Mouse (Mus musculus) large intestine, adult 2 months (tissue): ENCODE data around the gene Slc45a3. TPM values are rescaled to one million over a fixed set of nuclear protein-coding genes. Genes with fewer than 3 reads are reported as not detected.

Source experiments
- DNase-seq: peaks from one replicate; pipeline ENCODE4 v3.0.0-alpha.2; 2012; ENCODE audit warnings: low read depth, low spot score
- WGBS: fragments of 180-500 bp; shearing (Covaris S2); methylation state at CpG from one replicate; pipeline ENCODE4 v1.1.7; 2018; 5-methylcytosine and 5-hydroxymethylcytosine counted together
- polyA plus RNA-seq: library from polyadenylated mRNA; depleted of rRNA; stranded (reverse); fragments of >200 nt; gene quantifications from 2 replicates; pipeline ENCODE4 v1.2.3, GENCODE M21; 2012; rRNA removed

Slc45a3 gene
- polyA plus RNA-seq, 1 experiment, result 2.5 TPM

DNA sequence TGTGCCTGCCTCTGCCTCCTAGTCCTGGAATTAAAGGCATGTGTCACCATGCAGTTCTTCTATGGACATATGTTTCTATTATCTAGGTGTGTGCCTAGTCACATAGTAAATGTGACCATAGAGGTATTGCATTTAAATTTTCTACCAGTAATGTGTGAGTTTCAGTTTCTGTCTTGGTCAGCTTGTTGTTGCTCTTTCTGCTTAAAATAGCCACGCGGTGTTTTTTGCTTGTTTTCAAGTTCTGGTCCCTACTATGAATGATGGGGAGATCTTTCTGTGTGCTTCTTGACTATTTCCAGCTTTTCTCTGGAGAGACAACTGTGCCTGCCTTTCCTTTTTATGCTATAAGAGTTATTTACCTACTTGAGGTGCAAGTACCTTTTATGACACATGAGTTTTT lies 49.0 kb downstream of the Slc45a3 start:
- DNase-seq, result no peak
- WGBS, result 54% methylated on average over 2 of the region's 2 CpGs

GRCm38 (mm10) chr1:132012861-132013260 lies 50.1 kb downstream of the Slc45a3 start:
- no peak for DNase-seq
- 80% methylated on average over 8 of the region's 8 CpGs for WGBS

DNA sequence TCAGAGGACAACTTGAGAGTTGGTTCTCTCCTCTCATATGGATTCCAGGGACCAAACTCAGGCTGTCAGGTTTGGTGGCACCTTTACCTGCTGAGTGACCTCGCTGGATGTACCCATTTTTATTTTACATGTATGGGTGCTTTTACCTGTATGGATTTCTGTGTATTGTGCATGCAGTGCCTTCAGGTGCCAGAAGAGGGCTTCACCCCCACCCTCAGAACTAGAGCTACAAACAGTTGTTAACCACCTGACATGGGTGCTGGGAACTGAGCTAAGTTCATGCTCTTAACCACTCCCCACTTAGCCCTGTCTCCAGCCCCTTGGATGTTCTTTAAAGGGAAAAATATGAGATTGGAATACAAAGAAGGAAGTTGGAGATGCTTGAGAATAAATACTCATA lies 52.0 kb downstream of the Slc45a3 start:
- no peak for DNase-seq
- WGBS, result 95% methylated on average over 1 of the region's 1 CpGs

DNA sequence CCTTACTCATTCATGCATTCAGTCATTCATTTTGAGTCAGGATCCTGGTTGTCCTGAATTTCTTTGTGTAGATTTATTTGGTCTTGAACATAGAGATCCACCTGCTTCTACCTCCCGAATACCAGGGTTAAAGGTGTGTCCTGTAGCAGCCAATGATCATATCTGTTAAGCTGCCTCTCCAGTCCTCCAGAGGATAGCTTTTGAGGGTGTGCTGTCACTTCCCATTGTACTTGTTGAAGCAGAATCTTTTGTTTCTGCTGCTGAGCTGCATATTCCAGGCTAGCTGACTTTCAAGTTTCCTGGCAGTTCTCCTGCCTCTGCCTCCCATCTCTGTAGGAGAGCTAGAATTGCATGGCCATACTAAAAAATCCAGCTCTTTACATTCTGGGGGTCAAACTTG lies 53.9 kb downstream of the Slc45a3 start:
- WGBS, result 78% methylated on average over 1 of the region's 1 CpGs

GRCm38 (mm10) chr1:132019876-132020275 lies 57.1 kb downstream of the Slc45a3 start:
- DNase-seq, result no peak
- 91% methylated on average over 7 of the region's 7 CpGs for WGBS

More for the DNA sequence above, 53.9 kb downstream of the Slc45a3 start:
- DNase-seq, result no peak

DNA sequence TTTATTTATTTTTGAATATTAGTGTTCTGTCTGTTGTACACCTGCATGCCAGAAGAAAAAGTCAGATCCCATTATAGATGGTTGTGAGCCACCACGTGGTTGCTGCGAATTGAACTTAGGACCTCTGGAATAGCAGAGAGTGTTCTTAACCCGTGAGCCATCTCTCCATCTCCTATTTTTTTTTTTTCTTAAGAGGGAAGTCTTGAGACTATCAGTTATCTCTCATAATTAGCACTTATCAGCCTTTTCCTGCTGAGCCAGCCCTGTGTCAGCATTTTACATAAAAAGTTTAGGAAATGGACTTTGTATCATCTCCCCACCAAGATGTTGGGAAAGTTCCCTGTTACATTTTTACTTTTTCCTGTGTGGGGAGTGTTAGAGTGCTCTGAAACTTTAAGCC lies 59.3 kb downstream of the Slc45a3 start:
- WGBS, result 71% methylated on average over 3 of the region's 3 CpGs
- no peak for DNase-seq

DNA sequence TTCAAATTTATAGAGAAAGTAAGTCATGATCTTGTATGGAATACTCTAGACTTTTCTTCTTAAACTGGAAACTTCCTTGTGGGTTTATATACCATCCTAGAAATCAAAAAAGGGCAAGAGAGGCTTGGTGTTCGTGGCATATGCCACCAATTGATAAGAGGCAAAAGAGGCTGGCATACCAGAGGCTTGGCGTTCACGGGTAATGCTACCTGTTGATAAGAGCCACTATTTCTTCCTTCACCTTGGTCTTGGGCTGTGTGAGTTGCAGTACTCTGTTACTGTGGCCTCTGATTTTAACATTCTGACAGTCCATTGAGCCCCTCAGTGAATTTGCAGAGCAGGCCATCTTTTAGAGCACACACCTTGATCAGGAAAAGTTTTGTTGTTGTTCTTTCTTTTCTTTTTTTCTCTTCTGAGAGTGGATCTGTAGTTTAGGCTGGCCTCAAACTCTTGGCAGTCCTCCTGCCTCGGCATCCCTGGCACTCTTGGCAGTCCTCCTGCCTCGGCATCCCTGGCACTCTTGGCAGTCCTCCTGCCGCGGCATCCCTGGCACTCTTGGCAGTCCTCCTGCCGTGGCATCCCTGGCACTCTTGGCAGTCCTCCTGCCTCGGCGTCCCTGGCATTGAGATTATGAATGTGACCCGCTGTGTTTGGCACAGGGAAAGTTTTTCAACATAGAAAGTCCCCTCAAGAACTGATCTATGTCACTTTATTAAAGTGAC lies 64.3 kb downstream of the Slc45a3 start:
- 81% methylated on average over 11 of the region's 11 CpGs for WGBS
- DNase-seq, result no peak

DNA sequence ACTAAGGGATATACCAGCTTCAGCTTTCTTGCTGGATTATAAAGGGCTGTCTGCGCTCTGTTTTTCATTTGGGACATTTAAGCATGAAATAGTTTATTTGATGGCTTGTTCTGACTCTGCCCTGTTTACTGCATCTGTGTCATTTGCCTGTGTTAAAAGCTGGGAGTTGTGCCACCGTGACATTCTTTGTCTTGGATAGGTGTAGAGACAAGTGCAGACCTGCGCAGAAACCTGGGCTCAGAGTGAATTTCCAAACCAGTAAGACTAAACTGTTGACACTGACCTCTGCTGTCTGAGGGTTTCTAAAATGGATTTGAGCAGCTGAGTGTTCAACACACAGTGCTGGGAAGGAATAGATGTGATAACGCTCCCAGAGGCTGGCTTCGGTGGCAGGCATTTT lies 65.2 kb downstream of the Slc45a3 start:
- no peak for DNase-seq
- WGBS, result 82% methylated on average over 5 of the region's 5 CpGs

GRCm38 (mm10) chr1:132028413-132028812 lies 65.6 kb downstream of the Slc45a3 start:
- 91% methylated on average over 9 of the region's 9 CpGs for WGBS
- DNase-seq, result no peak

GRCm38 (mm10) chr1:132030574-132030973 lies 67.8 kb downstream of the Slc45a3 start:
- no peak for DNase-seq
- 67% methylated on average over 2 of the region's 2 CpGs for WGBS

DNA sequence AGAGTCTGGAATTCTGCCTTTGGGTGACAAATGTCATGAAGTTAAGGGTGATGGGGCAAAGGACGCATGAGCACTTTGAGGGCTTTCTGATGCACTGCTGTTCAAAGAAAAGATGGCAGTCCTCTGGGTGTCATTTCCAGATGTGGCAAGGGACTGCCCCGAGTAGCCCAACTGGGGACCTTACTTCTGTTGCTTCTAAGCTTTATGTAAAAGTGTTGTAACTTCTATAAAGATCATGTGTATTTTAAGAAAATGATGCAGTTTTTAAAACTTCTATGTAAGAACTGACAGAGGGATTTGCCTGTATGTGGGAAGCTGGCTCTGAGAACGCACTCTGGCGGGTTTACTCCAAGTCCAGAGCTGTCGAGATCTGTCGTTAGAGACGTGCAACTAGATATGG lies 69.4 kb downstream of the Slc45a3 start:
- DNase-seq, result no peak

More for the DNA sequence above, 69.4 kb downstream of the Slc45a3 start:
- WGBS, result 88% methylated on average over 7 of the region's 7 CpGs

Other genes starting within 250 kb of the Slc45a3 start
- gene Slc26a9, start 218.9 kb upstream of the Slc45a3 start, polyA plus RNA-seq, result 0.04 TPM in 1 of 2 replicates, not detected in the other
- 25.8 and 41.6 TPM in 2 replicates for gene Pm20d1, start 165.6 kb upstream of the Slc45a3 start, polyA plus RNA-seq
- gene Slc41a1, start 135.5 kb upstream of the Slc45a3 start, polyA plus RNA-seq, result 13.9 and 15.3 TPM in 2 replicates
- gene Rab29, start 95.7 kb upstream of the Slc45a3 start, polyA plus RNA-seq, result 19.4 and 21.0 TPM in 2 replicates
- 8.4 and 9.3 TPM in 2 replicates for gene Nucks1, start 52.4 kb upstream of the Slc45a3 start, polyA plus RNA-seq
- 14.3 and 17.9 TPM in 2 replicates for gene Elk4, start 44.6 kb downstream of the Slc45a3 start, polyA plus RNA-seq
- 26.1 and 31.4 TPM in 2 replicates for gene Mfsd4a, start 105.1 kb downstream of the Slc45a3 start, polyA plus RNA-seq
- 63.6 and 113 TPM in 2 replicates for gene Cdk18, start 176.7 kb downstream of the Slc45a3 start, polyA plus RNA-seq
- gene Lemd1, start 228.5 kb downstream of the Slc45a3 start, polyA plus RNA-seq, result 0.17 TPM in 1 of 2 replicates, not detected in the other
- 0.01 TPM in 1 of 2 replicates, not detected in the other for gene AC124108.1, start 228.5 kb downstream of the Slc45a3 start, polyA plus RNA-seq